Mouse (Mus musculus) kidney, embryonic 14.5 days (tissue): Measurements from ENCODE around the gene Acbd6. TPM values are rescaled to one million over a fixed set of nuclear protein-coding genes. Genes with fewer than 3 reads are reported as not detected.

Source experiments
- ATAC-seq: fragments of 200-750 bp; cut with Nextera tagmentation; 2 replicates; pipeline ENCODE4 v1.8.0; 2017; ENCODE audit warnings: moderate number of reproducible peaks, mild to moderate bottlenecking, moderate TSS enrichment, moderate library complexity; ENCODE audit not compliant: low FRiP score, low TSS enrichment
- H3K27ac ChIP-seq: fragments of 300-500 bp; sonication (generic); 2 replicates; pipeline ENCODE4 v1.5.1; 2014; ENCODE audit warnings: low read depth, mild to moderate bottlenecking, low read length, moderate library complexity, mixed read lengths
- H3K27me3 ChIP-seq: fragments of 300-500 bp; sonication (generic); 2 replicates; pipeline ENCODE4 v1.6.1; 2014; ENCODE audit warnings: mild to moderate bottlenecking, low read length; ENCODE audit not compliant: control insufficient read depth, insufficient read depth
- H3K36me3 ChIP-seq: fragments of 300-500 bp; sonication (generic); 2 replicates; pipeline ENCODE4 v1.6.1; 2014; ENCODE audit warnings: low read length, mixed read lengths; ENCODE audit not compliant: control insufficient read depth, insufficient read depth
- H3K4me1 ChIP-seq: fragments of 300-500 bp; sonication (generic); 2 replicates; pipeline ENCODE4 v1.6.1; 2014; ENCODE audit warnings: low read length, mixed read lengths; ENCODE audit not compliant: control insufficient read depth, insufficient read depth
- H3K4me2 ChIP-seq: fragments of 300-500 bp; sonication (generic); replicated peaks from 2 replicates; pipeline ENCODE4 v1.6.1; 2014; ENCODE audit warnings: low read depth, mild to moderate bottlenecking, low read length
- H3K4me3 ChIP-seq: fragments of 300-500 bp; sonication (generic); 2 replicates; pipeline ENCODE4 v1.5.1; 2014; ENCODE audit warnings: mild to moderate bottlenecking, low read length
- H3K9ac ChIP-seq: fragments of 300-500 bp; sonication (generic); 2 replicates; pipeline ENCODE4 v1.6.1; 2014; ENCODE audit warnings: low read depth, mild to moderate bottlenecking, low read length, moderate library complexity
- H3K9me3 ChIP-seq: fragments of 300-500 bp; sonication (generic); 2 replicates; pipeline ENCODE4 v1.6.1; 2016; ENCODE audit warnings: low read length; ENCODE audit not compliant: control insufficient read depth
- WGBS: fragments of 180-500 bp; shearing (Covaris S2); extraction: QIAGEN DNeasy Blood & Tissue Kit; methylation state at CpG from one replicate; pipeline ENCODE4 v1.1.7; 2014; 5-methylcytosine and 5-hydroxymethylcytosine counted together
- polyA plus RNA-seq: library from polyadenylated mRNA; unstranded; fragments of >200 nt; fragmentation: Nextera tagmentation; extraction: Ambion mirVana; gene quantifications from 2 replicates; pipeline ENCODE4 v1.2.1, GENCODE M21; 2014

The Acbd6 gene
- polyA plus RNA-seq, 1 experiment from 2014 or later = 80.7 TPM

DNA sequence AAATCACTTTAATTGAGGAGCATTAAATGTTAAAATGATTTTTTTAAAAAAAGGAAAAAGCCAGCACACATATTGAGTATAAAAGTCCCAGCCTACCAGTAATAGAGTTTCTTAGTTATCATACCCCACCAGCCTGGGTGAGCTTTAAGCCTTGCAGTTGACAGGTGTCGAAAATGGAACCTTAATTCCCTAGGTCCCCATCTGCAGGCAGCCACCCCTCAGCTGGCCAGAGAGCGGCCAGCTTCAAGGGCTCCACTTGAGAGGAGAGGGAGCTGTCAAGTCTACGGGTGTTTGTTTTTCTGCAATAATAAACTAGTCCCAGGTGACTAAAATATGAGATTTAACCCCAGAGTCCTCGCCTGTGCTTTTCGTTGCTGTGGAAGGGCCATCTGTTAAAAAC is 135.5 kb downstream of the Acbd6 start:
- no peaks in the 10 kb centered on the region for H3K36me3 ChIP-seq
- no peak overlapping the region for H3K27ac ChIP-seq
- no peak for ATAC-seq
- 36% methylated on average over 5 of the region's 5 CpGs for WGBS
- no peak overlapping the region for H3K9ac ChIP-seq
- H3K4me3 ChIP-seq = no peak overlapping the region
- H3K9me3 ChIP-seq = no peaks in the 10 kb centered on the region
- peaks cover 9% of the 10 kb centered on the region; the same call in 1 of the 2 replicates for H3K4me1 ChIP-seq
- no peak overlapping the region for H3K4me2 ChIP-seq
- H3K27me3 ChIP-seq = no peaks in the 10 kb centered on the region

DNA sequence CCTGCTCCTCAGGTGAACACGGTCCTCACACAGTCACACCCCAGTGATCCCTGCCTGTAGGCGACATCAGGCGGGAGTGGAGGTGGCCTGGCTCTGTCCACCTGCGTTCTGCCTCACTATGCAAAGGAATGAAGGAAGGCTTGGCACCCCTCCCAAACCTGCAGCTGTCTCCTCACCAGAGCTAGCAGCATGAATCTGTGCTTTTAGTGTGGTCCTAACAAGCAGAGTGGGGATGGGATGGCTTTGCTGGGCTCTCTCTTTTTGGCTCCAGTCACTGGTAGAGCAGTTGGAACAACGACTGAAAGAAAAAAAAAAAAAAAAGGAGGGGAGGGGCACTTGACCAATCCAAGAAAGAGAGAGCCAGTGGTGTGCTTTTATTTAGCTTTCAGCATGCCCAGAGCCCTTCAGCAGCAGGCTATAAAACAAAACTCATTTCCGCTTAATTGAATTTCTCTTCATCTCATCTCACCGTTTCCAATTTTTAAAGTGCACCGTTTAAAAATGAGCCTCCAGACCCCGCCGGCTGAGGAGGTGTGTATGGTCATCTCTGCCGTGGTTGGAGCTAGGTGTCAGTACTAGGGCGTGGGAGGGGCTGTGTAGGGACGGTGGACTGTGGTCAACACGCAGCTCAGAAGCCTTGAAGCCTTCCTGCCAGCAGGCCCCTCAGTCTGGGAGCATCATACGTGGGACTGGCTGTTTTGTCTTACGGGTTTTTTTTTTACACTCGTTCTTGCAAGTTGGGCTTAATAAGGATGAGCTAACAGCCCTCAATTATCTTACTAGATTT is 140.6 kb downstream of the Acbd6 start:
- 35% methylated on average over 17 of the region's 17 CpGs for WGBS
- Histone ChIP-seq H3K9ac (no peak overlapping the region), H3K4me1 (peaks cover 6% of the 10 kb centered on the region; the same call in 1 of the 2 replicates), H3K27me3 (no peaks in the 10 kb centered on the region), H3K36me3 (no peaks in the 10 kb centered on the region), H3K4me3 (no peak overlapping the region), H3K4me2 (no peak overlapping the region), H3K9me3 (no peaks in the 10 kb centered on the region), H3K27ac (no peak overlapping the region)
- ATAC-seq = peak; percentile 81

DNA sequence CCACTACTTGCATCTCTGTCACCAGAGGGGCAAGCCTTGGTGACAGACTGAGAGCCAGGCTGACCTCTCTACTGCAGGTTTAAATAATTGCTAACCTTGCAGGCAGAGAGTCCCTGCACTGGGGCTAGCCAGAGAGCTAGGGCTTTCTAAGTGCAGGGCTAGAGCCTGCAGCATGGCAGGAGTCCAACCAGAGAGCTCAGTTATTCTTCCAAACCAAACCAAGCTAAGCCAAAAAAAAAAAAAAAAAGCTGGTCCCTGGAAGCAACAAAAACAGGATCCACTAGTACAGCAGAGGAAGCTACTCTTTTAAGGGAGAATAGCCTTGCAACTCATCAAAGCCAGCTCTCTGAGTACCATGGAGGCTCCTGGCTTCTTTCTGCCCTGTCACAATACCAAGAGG is 143.0 kb downstream of the Acbd6 start:
- ATAC-seq = no peak
- no peak overlapping the region for H3K4me2 ChIP-seq
- H3K9ac ChIP-seq = no peak overlapping the region
- H3K36me3 ChIP-seq = no peaks in the 10 kb centered on the region
- H3K27ac ChIP-seq = no peak overlapping the region
- H3K9me3 ChIP-seq = no peaks in the 10 kb centered on the region
- no peak overlapping the region for H3K4me3 ChIP-seq
- no peaks in the 10 kb centered on the region for H3K27me3 ChIP-seq
- H3K4me1 ChIP-seq = peaks cover 5% of the 10 kb centered on the region; the same call in 1 of the 2 replicates

- H3K4me2 ChIP-seq = no peak overlapping the region
- no peaks in the 10 kb centered on the region for H3K36me3 ChIP-seq
- H3K4me3 ChIP-seq = no peak overlapping the region
- no peaks in the 10 kb centered on the region for H3K27me3 ChIP-seq
- ATAC-seq = no peak
- H3K4me1 ChIP-seq = peaks cover 4% of the 10 kb centered on the region; the same call in 1 of the 2 replicates
- H3K27ac ChIP-seq = no peak overlapping the region
- 87% methylated on average over 5 of the region's 5 CpGs for WGBS
- no peaks in the 10 kb centered on the region for H3K9me3 ChIP-seq
- no peak overlapping the region for H3K9ac ChIP-seq
Measured at GRCm38 (mm10) chr1:155703191-155703680, 145.3 kb downstream of the Acbd6 start.

- WGBS = 58% methylated on average over 5 of the region's 5 CpGs
- H3K27me3 ChIP-seq = no peaks in the 10 kb centered on the region
- H3K9me3 ChIP-seq = no peaks in the 10 kb centered on the region
- no peak overlapping the region for H3K4me2 ChIP-seq
- H3K4me3 ChIP-seq = no peak overlapping the region
- H3K27ac ChIP-seq = no peak overlapping the region
- no peak for ATAC-seq
- no peaks in the 10 kb centered on the region for H3K4me1 ChIP-seq
- H3K36me3 ChIP-seq = no peaks in the 10 kb centered on the region
- no peak overlapping the region for H3K9ac ChIP-seq
Measured at GRCm38 (mm10) chr1:155704182-155704581, 146.3 kb downstream of the Acbd6 start.

- Histone ChIP-seq H3K4me2 (no peak overlapping the region), H3K9me3 (no peaks in the 10 kb centered on the region), H3K4me3 (no peak overlapping the region), H3K4me1 (no peaks in the 10 kb centered on the region), H3K9ac (no peak overlapping the region), H3K27ac (no peak overlapping the region), H3K27me3 (no peaks in the 10 kb centered on the region), H3K36me3 (no peaks in the 10 kb centered on the region)
- ATAC-seq = no peak
- 55% methylated on average over 2 of the region's 2 CpGs for WGBS
Measured at GRCm38 (mm10) chr1:155713306-155713705, 155.4 kb downstream of the Acbd6 start.

GRCm38 (mm10) chr1:155715366-155715765 is 157.4 kb downstream of the Acbd6 start:
- Histone ChIP-seq H3K27ac (no peak overlapping the region), H3K4me2 (no peak overlapping the region), H3K27me3 (no peaks in the 10 kb centered on the region), H3K9me3 (no peaks in the 10 kb centered on the region), H3K4me3 (no peak overlapping the region), H3K9ac (no peak overlapping the region; the same call in 1 of the 2 replicates), H3K36me3 (no peaks in the 10 kb centered on the region), H3K4me1 (no peaks in the 10 kb centered on the region)
- no peak for ATAC-seq

GRCm38 (mm10) chr1:155717301-155717700 is 159.4 kb downstream of the Acbd6 start:
- Histone ChIP-seq H3K27me3 (no peaks in the 10 kb centered on the region), H3K4me2 (no peak overlapping the region), H3K4me3 (no peak overlapping the region), H3K27ac (no peak overlapping the region), H3K9me3 (no peaks in the 10 kb centered on the region), H3K36me3 (no peaks in the 10 kb centered on the region), H3K9ac (no peak overlapping the region), H3K4me1 (no peaks in the 10 kb centered on the region)
- no peak for ATAC-seq
- WGBS = 92% methylated on average over 12 of the region's 12 CpGs

GRCm38 (mm10) chr1:155718851-155719250 is 160.9 kb downstream of the Acbd6 start:
- no peaks in the 10 kb centered on the region for H3K27me3 ChIP-seq
- no peak for ATAC-seq
- no peaks in the 10 kb centered on the region for H3K9me3 ChIP-seq
- H3K4me2 ChIP-seq = no peak overlapping the region
- no peak overlapping the region for H3K4me3 ChIP-seq
- H3K4me1 ChIP-seq = no peaks in the 10 kb centered on the region
- H3K27ac ChIP-seq = no peak overlapping the region
- no peaks in the 10 kb centered on the region for H3K36me3 ChIP-seq
- 75% methylated on average over 3 of the region's 3 CpGs for WGBS
- no peak overlapping the region for H3K9ac ChIP-seq
